Mouse (Mus musculus) hematopoietic stem cell, adult 5-6 weeks (primary cell): ENCODE measurements around the gene Arhgap30. TPM values are rescaled to one million over a fixed set of nuclear protein-coding genes. Genes with fewer than 3 reads are reported as not detected.

Experiments used
- ATAC-seq, 2 experiments: fragments of 125-278 bp in 1 of 2; replicated peaks in 1 of 2; 2 replicates each; pipeline ENCODE4 v1.8.0; 2016 to 2017; ENCODE audit warnings: inconsistent platforms in 2 of 2, mild to moderate bottlenecking in 2 of 2, moderate number of reproducible peaks in 2 of 2, low read depth in 1 of 2, moderate TSS enrichment in 1 of 2; ENCODE audit not compliant: low FRiP score in 2 of 2, poor library complexity in 2 of 2, severe bottlenecking in 2 of 2, insufficient read depth in 1 of 2, low TSS enrichment in 1 of 2
- total RNA-seq: library from RNA; stranded (forward); fragments of 172-1452, 232-1000 nt; gene quantifications from 2 replicates; pipeline ENCODE4 v1.2.3, GENCODE M21; 2017

The Arhgap30 gene
- 112 and 133 TPM in 2 replicates for total RNA-seq

DNA sequence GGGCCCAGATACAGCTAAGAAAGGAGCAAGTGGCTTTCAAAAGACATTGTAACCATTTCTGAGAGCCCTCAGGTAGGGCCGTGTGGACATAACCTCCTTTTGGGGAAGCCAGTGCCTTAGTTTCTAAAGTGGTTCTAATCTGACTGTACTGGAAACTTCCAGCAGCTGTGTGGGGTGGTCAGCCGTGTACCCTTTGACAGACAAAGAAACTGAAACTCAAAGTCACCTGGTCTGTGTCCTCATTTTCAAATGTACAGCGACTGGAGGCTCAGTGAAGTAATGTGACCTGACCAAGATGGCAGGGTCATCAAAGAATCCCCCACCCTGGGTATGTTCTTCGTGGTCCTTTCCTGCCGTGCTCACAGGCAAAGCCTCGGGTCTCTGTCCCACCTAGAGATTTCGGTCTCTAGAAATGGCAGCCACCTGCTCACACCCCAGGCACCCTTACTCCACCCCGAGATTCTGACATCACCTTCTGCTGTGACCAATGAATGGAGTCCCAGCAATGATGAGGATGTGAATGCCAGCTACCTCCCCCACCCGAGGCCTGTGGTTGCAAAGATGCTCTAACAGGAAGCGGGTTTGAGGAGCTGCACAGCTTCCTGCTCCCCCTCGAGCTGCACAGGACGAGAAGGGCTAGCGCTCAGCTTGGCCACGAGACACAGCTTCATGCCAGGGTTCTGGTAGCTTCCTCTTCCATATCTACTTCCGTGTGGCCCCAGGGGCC is at the start of gene Arhgap30:
Gene Arhgap30 (plus strand): TSS at position 579 of the 727 bp plus-strand sequence.
- peak; percentile 90 to 92 for ATAC-seq

DNA sequence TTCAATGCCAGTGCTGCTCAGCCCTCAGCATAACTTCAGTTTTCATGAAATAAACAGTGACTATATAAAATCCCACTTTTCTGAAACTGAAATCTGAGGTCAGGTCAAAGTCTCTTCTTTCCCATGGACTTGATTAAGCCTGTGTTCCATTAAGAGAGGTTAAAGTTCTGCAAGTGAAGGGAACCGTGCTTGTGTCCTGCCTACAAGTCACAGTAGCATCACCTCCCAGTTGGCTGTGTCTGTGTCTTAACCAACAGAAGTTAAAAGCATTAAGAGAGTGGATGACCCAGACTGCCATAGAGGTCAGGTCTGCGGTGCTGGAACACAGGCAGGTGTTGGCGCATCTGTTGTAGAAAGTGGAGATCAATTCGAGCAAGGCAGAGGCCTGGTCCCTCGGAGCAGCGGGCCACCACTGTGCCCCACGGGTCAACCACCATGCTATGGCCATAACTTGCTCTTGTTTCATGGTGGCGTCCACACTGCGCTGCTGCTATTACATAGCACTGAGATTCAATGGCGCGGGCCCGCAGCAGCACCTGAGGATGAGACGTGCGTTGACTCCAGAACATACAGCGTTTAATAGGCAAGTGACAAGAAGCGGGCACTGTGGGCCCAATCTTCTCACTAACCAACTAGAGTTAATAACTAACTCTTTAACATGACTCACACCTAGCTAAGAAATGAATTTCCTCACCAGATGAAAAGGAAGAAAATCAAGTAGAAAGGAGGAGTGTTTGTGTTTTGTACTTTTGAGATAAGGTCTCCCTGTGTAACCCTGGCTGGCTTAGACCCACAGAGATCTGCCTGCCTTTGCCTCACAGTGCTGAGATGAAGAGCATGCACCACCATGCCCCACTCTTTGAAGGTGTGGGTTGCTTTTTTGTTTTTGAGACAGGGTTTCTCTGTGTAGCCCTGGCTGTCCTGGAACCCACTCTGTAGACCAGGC is 46.2 kb upstream of the Arhgap30 start:
- no peak for ATAC-seq

DNA sequence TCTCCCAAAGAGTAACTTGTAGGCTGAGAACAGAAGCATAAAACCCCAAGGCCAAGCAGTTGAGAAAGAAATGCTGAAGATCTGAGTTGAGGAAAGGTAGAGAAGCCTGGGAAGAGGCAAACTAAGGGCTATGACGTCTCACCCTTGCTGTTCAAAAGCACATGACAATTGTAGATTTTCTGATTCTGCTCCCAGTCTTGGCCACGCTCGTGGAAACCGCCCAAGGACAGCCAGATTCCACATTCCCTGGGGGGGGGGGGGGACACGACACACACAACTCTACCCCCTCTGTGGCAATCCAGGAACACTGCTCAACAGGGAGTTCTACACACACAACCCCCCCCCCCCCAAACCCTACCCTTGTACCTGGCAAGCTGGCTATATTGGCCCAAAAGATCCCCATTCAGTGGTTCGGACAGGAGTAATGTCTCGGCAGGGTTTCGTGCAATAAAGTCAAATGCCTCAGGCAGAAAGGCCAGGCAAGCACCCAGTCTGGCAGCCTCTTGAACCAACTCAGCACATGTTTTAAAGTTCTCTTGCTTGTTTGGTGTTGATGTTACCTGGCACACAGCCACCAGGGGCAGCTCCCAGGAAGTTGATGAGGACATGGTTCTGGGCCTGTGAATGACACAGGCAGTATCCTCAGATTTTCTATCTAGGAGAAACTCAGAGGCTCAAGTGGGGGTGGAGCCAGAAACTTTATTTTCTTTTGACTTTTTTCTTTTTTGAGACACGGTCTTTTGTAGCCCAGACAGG is 44.7 kb upstream of the Arhgap30 start:
- ATAC-seq = no peak

DNA sequence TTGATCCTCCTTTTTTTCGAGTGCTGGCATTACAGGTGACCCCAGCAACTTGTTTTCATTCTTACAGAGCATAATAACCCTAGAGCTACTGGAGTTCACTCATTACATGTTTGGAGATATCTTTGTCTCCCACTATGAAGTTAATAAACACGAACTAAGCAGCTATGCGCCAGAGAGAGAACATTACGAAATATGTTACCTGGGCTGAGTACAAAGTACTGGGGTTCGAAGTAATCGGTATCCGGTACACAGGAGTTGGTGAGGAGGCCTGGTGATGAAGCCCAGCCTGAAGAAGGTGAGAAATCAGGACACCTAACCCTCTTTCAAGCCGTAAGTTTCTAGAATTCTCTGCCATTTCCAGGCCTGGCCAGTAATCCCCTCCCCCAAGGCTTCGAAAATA is 44.0 kb upstream of the Arhgap30 start:
- no peak for ATAC-seq

DNA sequence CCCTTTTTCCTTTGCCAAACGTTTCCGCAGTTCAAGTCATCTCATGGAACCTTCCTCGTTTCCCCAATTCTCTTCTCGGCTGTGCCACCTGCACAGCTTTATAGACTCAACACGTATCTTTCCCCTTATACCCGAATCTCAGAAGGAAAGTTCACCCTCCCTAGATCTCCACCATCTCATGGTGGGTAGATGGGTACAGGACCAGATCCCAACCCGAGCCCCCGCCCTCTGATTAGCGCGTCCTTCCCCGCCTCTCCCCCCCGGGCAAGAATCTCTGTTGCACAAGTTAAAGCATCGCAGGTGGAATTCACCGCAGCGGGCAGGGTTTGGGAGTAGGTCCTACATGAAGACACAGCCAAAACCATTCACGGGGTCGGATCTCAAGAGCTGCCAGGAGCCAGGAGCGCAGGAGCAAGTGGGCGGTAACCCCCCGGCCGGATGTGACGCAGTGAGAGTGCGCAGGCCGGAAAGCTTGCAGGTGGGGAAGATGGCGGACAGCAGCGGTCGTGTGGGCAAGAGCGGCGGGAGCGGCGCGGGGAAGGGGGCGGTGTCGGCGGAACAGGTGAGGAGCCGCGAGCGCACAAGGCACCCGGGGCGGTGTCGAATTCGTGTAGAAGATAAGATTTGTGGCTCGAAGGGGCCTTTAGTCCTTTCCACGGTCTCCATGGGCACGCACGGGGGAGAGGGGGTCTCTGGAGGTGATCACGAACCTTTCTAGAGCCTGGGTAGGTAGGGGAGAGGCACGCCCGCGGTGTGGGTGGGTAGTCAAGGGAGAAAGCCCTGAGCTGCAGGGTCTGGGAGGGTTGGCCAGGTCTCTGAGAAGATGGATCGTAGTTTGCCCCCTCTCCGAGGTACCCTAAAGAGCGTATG is 43.3 kb upstream of the Arhgap30 start, which contains the start of the genes Nit1 and Pfdn2:
Gene Nit1 (minus strand): TSS at position 422 of the 870 bp plus-strand sequence.
Gene Pfdn2 (plus strand): TSS at position 446 of the 870 bp plus-strand sequence.
- peak; percentile 93 to 97 for ATAC-seq

DNA sequence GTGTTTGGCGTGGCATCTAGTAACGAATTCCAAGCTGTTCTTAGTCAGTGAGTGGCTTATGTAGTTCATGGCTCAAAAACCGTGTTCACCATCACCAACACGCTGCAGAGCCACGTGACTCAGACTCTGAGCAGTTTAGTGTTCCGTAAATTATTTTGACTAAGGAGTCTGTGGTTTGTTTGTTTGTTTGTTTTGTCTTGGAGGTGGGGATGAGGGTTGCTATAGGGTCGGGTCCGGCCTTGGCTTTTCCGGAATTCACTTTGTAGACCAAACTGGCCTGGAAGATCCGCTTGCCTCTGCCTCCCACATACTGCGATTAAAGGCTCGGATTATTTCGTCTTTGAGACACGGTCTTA is 42.7 kb upstream of the Arhgap30 start:
- ATAC-seq = peak; percentile 12 to 13; a peak in 2 of 4 replicates

DNA sequence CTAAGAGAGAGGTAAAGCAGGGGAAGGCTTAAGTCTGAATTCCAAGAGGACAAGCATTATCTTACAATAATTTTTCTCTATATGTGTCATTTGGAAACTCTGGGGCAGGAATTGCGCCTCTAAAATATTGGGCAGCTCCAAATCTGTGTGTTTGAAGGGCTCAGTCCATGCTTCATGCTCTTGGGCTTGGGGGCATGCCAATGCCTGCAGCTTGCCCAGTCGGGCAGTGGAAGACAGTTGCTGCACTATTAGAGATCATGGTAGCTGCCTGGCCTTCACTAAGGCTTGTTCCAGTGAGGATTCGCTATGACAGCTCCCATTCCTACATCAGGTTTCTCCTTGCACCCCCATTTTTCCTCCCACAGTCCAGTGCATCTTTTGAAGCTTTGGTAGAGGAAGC is 40.1 kb upstream of the Arhgap30 start:
- no peak for ATAC-seq

DNA sequence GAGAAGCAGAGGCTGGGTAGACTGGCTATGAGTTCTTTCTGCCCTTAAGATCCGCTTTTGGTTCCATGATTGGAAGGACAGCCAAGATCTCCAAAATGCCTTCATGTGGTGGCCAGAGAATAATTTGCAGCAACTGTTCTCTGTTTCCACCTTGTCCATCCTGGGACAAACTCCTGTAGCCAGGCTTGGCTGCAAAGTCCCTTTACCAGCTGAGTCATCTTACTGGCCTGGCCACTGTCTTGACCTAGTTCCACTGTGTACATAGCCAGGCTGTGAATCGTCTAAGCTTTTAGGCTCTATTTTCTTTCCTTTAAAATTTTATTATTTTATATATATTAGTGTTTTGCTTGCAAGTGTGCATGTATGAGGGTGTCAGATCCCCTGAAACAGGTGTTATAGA is 39.5 kb upstream of the Arhgap30 start:
- no peak for ATAC-seq

DNA sequence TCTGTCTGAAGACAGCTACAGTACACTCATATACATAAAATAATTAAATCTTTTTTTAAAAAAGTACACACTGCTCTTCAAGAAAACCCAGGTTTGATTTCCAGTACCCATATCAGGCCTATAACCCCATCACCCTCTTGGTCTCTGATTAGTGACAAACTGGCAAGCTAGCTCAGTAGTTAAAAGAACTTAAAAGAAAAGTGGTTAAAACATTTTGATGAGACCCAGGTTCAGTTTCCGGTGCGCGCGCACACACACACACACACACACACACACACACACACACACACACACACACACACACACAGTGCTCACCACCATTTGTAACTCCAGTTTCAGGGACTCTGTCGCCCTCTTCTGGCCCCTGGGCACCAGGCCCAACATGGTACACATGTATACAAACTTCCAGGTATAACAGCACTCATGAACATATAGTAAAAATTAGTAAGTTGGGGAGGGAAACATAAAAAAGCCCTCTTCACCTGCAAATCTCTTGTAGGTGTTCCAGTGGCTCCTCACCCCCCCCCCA is 32.9 kb upstream of the Arhgap30 start:
- ATAC-seq = no peak

DNA sequence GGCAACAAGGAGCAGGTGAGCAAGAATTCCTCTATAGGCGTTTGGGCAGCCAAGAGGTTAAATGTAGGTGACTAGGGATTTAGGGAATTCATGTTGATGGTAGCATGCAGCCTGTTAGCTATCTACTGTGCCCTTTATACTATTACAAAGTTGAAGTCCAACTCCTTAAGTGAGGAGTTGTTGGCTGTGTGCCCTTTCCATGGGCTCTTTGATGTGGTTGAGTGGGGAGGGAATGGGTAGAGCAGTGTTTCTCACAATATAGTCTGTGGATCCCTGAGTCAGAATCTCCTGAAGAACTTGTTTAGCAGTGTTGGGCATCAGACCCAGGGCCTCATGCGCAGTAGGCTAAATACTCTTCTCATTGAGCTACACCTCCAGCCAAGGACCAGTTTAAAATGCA is 31.9 kb upstream of the Arhgap30 start:
- no peak for ATAC-seq

DNA sequence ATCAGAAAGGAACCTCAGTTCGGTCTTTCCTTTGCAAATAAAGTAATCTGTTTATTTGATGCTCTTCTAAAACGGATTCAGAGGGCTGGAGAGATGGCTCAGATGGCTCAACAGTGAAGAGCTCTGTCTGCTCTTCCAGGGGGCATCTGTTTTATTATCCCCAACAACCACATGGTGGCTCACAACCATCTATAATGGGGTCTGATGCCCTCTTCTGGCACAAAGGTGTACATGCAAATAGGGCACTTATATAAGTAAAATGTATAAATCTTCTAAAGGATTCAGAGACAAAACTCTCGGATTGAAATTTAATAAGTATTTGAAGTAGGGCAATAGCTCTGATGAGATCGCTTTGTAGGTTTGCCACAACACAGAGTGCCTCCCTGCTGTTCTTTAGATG is 30.3 kb upstream of the Arhgap30 start:
- ATAC-seq = peak in 1 of 2 experiments; percentile 22; a peak in 1 of 4 replicates

DNA sequence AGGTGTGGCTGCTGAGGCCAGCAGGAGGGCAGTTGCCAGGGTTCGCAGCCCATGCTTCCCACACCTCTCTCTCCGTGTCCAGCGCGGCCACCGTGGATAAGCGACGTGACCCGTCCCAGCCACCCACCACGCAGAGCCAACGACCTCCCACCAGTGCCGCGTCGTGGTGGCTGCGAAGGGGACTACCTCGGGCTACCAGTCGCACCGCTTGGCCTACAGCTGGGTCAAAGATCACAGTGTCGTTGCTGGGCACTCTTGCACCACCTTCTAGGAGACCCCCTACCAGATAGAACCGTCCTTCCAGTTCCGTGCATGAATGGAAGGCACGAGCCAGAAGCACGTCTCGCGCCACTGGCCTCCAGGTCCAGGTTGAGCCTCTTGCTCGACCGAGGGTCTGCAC is 28.5 kb upstream of the Arhgap30 start:
- peak in 1 of 2 experiments; percentile 7; a peak in 1 of 4 replicates for ATAC-seq

DNA sequence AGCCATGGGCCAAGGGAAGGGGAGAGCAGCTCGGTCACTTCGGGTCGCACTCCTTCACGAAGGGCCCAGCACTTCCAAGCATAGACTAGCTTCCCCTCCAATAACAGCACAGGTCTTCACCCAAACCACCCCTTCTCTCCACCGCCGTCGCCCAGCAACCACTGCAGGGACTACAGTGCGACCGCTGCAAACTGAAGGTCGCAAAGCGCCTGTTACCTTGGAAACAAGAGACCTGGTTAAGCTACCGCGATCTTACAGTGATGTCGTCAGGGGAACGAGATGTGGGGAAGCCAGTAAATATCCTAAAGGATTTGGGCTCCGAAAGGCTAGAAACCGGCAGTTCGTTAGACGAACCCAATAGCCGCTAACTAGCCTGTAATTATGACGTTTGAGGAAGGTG is 28.1 kb upstream of the Arhgap30 start, which contains the start of gene Klhdc9:
Gene Klhdc9 (minus strand): TSS at position 143 of the 400 bp plus-strand sequence.
- peak; percentile 94 to 96 for ATAC-seq

DNA sequence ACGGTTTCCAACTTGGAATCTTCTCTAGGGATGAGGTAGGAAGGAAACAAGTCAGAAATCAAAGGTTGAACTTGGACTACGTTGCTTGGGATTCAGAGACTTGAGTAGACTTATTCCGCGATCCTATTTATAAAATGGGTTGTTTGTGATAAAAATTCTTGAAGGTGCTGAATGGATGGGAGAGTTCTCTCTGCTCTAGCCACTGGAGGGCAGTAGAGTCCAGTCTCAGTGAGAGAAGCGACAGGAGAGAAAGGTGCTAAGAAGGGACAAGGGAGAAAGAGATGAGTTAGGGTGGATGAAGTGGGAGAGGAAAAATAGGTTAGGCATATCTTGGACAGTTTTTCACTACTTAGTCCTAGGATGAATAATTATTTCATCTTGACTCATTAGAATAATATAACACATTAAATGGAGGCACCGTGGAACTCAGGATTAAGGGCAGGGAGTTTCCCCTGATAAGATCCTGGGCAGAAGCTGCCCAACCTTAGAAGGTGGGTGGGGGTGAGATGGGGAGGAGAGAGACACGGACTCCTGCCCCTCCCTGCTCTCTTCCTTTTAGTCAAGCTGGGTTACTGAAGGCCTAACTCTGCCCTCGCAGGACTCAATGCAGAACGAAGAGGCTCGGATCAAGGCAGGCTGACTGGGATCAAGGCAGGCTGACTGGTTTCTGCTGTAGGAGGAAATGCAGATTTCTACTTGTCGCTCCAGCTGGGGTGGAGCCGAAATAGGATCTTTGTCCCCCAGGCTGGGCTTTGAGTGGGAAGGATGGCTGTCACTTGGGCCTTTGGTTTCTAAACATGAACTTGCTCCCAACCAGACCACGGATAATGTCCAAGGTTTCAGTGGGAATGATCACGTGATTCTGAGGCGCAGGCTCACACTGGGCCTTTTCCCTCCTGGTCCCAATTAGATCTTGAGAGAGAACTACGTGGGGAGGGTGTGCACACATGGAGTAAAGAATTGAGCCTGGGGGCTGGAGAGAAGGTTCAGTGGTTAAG is 27.3 kb upstream of the Arhgap30 start:
- ATAC-seq = peak; percentile 57 to 63; a peak in 2 of 4 replicates

DNA sequence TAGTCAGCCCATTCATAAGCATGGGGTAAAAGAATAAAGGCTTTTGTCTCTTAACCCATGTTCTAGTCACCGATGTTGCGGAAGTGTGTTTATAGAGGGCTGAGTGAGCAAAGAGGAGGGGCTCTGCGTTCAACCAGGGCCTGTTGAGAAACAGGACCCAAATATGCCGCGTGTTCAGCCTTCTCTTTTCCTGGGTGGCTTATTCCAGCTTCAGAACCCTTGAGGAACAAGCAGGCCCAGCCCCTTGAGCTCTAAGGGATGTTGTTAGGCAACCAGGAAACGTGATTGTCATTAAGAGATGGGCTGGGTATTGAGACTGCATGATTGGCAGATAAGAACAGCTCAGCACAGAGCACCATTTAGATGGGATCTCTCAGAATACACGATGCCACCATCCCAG is 22.8 kb upstream of the Arhgap30 start:
- ATAC-seq = no peak; a peak in 1 of 4 replicates
